Mouse (Mus musculus) heart, adult 2 months (tissue): Measurements from ENCODE around the gene Arsg.

Source experiments
- CTCF ChIP-seq: fragments of 200-600 bp; IDR thresholded peaks from 2 replicates; pipeline ENCODE4 v1.8.1; 2022; ENCODE audit warnings: antibody characterized with exemption, mild to moderate bottlenecking, moderate library complexity
- EP300 ChIP-seq: fragments of 200-500 bp; IDR thresholded peaks from 2 replicates; pipeline ENCODE4 v1.6.1; 2011; ENCODE audit warnings: low read depth, low read length, control low read depth; ENCODE audit not compliant: insufficient read depth
- POLR2A ChIP-seq: fragments of 200-500 bp; IDR thresholded peaks from 2 replicates; pipeline ENCODE4 v1.6.1; 2011; ENCODE audit warnings: mild to moderate bottlenecking, low read depth, low read length, control low read depth; ENCODE audit not compliant: insufficient read depth

- TF ChIP-seq EP300, result no peak
- no peak for TF ChIP-seq CTCF
- TF ChIP-seq POLR2A, result no peak
These were observed 91.5 kb downstream of the Arsg start for GRCm38 (mm10) chr11:109564466-109565214.
